22 mouse cellular contexts compared by ENCODE assay signal in the genomic region with DNA sequence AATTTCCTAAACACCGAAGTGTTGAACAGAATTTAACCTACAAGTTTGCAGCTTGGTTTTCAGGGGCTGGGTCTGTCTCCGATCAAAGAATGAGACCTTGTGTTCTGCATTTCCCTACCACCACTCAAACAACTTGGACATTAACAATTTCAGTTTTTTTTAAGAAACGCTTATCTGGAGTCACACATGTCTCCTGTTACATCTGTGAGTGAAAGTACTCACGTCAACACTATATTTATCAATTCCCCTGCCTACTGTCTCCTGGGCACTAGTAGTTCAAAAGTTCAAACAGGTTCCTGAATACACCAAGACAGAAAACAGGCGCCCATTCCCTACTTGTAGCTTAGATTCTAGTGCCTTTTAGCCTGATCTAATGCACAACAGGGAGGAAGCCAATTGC.
DNase-seq lines count a peak whose midpoint lies in the region; ATAC-seq lines count a peak whose summit lies in the region.
"Had no signal": no experiment of that assay in that cellular context is flagged by ENCODE, and none has a peak within 500 bp of the region (broad histone marks: within the 10 kb centered on the region; RNA-seq: fewer than 3 reads in every experiment).

No protein-coding gene starts in this region.

- peak; percentile 55 for DNase-seq in embryo, embryonic 10.5 days (ENCODE audit: low spot score)
- no peak for DNase-seq in embryo, embryonic 11 days
- DNase-seq in heart, postnatal 4 days: no peak
- peak; percentile 49 for DNase-seq in forelimb bud, embryonic 11.5 days (ENCODE audit: low read depth, low spot score)
- DNase-seq in adrenal gland, adult (ENCODE audit: inconsistent age in 2 of 2, low spot score in 1 of 2): no peak
- no peak for DNase-seq in natural killer cell, adult 2 months (ENCODE audit: low spot score in 2 of 2)
- DNase-seq: adrenal gland, postnatal 14 days; cerebellum, adult 9-10 months; gastrocnemius, postnatal 10 days; kidney, adult 8-10 months; kidney, postnatal 36 days; layer of hippocampus, adult 9-11 months; thymus, postnatal 36 days had no signal

- H3K9ac ChIP-seq in heart, embryonic 15.5 days: no peak overlapping the region
- H3K9ac ChIP-seq: embryonic facial prominence, embryonic 12.5 days; limb, embryonic 13.5 days had no signal

- peak overlapping the region; percentile 37 for H3K27ac ChIP-seq in heart, embryonic 15.5 days
- H3K27ac ChIP-seq: embryonic facial prominence, embryonic 12.5 days; hindbrain, embryonic 10.5 days; limb, embryonic 13.5 days had no signal

- H3K4me1 ChIP-seq in heart, embryonic 15.5 days (replicated peaks): peaks cover 23% of the 10 kb centered on the region

- no peaks in the 10 kb centered on the region for H3K9me3 ChIP-seq in heart, embryonic 15.5 days (replicated peaks)
- H3K9me3 ChIP-seq: embryonic facial prominence, embryonic 12.5 days; hindbrain, embryonic 10.5 days; limb, embryonic 13.5 days had no signal

- peak overlapping the region; percentile 22; the same call in 1 of the 2 replicates for H3K4me2 ChIP-seq in heart, embryonic 15.5 days
- H3K4me2 ChIP-seq: embryonic facial prominence, embryonic 12.5 days; limb, embryonic 13.5 days had no signal

- ATAC-seq in heart, embryonic 15.5 days (replicated peaks; ENCODE audit: insufficient number of reproducible peaks, insufficient read depth, low FRiP score, low read depth): no peak
- peak; percentile 89 for ATAC-seq in megakaryocyte progenitor cell, adult 5-6 weeks (replicated peaks; ENCODE audit: poor library complexity)
- ATAC-seq: forebrain, embryonic 16.5 days; lung, postnatal 0 days; midbrain, embryonic 16.5 days had no signal

- H3K4me3 ChIP-seq in heart, embryonic 15.5 days: no peak overlapping the region
- H3K4me3 ChIP-seq: embryonic facial prominence, embryonic 12.5 days; hindbrain, embryonic 10.5 days; limb, embryonic 13.5 days; megakaryocyte, embryonic 14.5 days had no signal

- H3K27me3 ChIP-seq in heart, embryonic 15.5 days: no peaks in the 10 kb centered on the region
- H3K27me3 ChIP-seq: embryonic facial prominence, embryonic 12.5 days; limb, embryonic 13.5 days; megakaryocyte, embryonic 14.5 days had no signal

- 26% methylated on average over 5 of the region's 5 CpGs for WGBS in heart, embryonic 15.5 days

- H3K36me3 ChIP-seq in heart, embryonic 15.5 days: no peaks in the 10 kb centered on the region
- H3K36me3 ChIP-seq: embryonic facial prominence, embryonic 12.5 days; hindbrain, embryonic 10.5 days; limb, embryonic 13.5 days had no signal

Comparison
In these comparisons a context has a peak if more than half of its experiments do, and no peak if none do; other contexts are left out.
1. DNase-seq: peak in embryo, embryonic 10.5 days (single experiment) and forelimb bud, embryonic 11.5 days (single experiment); none in embryo, embryonic 11 days (single experiment), heart, postnatal 4 days (single experiment), adrenal gland, adult (0 of 2) and natural killer cell, adult 2 months (0 of 2).